Mouse (Mus musculus): ENCODE measurements around the gene Cmtm4.
A peak's percentile ranks its signal among the peaks of the same experiment; 100 is the strongest.

Cmtm4 gene

DNA sequence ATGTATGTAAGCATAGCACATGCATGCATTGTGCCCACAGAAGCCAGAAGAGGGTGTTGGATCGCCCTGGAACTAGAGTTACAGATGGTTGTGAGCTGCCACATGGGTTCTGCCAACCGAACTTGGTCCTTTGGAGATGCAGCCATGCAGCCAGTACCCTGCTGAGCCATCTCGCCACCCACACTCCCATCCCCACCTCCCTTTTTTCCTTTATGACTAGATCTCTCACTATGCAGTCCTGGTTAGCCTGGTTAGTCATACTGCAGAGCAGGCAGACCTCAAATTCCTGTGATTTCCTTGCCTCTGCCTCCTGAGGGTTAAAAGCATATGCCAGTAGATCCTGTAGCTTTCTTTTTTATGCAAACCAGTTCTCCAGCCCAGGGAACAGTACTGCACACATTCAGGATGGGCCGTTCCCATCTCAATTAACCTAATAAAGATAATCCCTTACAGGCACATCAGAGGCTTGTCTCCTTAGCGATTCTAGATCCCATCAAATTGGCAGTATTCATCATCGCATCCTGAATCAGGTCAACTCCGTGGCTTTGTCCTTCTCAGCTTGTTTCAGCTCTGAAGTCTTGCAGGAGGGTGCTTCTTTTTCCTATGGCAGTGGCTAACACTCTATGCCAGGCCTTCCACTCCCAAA is 15.1 kb upstream of the Cmtm4 start:
- no peak for DNase-seq

DNA sequence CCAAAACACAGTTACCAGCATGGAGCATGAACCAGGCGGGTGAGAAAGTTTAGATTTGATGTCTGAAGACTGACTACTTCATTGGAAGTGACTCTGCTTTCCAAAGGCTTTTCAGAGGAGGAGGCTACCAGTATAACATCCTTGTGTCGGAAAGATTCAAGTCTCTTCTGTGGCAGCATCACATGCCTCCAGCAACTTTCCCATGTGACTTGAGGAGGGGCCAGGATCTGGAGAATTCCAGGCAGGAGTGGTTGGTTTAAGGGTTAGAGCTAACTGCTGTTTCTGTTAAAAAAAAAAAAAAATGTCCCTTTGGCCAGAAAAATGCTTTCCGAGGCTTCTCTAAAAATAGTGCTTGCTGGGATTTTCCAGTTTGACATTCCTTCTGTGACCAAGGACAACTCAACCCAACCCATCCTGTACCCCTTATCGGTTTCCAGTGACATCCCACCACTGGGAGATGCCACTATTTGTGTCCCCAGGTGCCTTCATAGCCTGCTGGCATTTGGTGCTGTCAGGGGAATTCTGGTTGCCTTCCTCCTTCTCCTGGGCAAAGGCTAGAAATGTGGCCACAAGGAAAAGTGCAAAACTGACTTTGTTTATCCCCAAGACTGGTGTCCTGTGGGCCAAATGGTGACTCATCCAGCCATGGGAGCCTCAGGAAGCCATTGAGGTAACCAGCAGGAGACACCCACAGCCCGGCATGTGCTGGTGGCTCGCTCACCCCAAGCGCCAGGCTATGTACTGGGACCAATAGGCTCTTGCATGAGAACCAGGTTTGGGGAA is 12.9 kb upstream of the Cmtm4 start:
- DNase-seq = no peak

DNA sequence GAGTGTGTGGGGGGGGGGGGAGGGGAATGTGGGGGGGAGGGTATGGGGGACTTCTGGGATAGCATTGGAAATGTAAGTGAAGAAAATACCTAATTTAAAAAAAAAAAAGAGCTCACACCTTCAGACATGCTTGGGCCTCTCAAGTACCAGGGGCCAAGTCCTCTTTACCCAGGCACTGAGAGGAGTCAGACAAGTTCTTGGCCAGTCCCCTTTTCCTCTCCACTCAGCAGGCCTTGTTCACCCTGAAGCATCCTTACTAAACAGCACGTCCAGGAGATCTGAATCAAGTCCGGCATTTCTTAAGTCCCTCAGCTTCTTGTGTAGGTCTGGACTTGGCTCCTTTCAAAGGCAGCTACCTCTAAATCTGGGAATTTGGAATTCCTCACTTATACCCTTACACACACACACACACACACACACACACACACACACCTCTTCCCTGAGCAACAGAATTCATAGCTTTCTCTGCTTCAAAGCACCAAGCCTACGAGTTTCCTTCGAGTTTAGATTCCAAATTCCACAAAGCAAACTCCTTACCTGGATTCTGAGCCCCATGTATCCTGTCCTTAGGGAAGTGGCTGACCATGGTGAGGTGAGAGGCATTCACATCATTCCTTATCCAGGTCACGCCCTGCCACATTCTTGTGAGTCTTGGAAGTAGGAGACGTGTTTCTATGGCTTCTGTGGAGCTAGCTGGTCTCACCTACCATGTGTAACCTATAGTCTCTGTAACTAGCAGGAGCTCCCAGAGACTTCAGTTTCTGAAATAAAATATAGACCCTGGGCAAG is 10.9 kb upstream of the Cmtm4 start:
- DNase-seq = no peak

DNA sequence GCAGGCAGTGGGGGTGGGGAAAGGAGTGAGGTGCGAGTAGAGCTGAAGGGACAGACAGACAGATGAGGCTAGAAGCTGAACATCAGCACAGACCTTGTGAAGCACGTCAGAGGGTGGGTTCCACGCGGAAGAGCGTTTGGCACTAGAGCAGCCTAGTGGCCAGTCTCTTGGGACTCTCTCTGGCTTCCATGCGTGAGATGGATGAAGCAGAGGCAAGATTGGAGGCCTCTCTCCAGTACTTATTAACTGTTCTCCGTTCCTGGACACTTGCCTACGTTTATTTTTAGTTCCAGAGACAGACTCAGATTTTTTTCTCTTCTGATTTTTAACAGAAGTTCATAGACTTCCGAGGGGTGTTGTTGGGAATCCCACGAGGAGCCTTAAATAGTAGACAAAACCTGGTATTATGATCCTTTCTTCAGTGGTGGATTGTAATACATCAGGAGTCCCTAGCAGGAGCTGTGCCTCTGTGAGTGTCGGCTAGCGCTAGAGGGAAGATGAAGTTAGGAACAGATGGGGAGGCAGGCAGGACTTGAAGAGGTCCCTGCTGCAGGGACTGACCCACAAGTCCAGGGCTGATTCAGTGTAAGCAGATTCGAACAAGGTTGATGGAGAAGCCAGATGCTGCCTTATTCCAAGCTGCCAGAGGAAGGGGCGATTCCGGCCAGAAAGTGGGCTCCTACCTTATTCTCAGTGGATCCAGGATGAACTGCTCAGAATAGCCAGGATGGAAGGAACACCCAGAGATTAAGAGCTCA is 10.0 kb upstream of the Cmtm4 start:
- DNase-seq = no peak

DNA sequence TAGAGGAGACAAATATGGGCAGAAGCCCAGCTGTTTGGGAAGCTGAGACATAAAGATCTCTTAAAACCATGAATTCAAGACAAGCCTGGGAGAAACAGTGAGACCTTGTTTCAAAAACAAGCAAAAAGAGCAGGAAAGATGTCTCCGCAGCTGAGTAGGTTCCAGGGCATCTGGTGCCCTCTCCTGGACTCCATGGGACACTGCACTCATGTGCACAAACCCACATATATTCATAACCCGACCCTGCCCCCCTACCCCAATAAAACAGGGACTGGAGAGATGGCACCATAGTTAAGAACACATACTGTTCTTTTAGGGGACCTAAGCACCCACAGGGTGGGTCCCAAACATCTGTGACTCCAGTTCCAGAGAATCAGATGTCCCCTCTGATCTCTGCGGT is 8.0 kb upstream of the Cmtm4 start:
- no peak for DNase-seq

DNA sequence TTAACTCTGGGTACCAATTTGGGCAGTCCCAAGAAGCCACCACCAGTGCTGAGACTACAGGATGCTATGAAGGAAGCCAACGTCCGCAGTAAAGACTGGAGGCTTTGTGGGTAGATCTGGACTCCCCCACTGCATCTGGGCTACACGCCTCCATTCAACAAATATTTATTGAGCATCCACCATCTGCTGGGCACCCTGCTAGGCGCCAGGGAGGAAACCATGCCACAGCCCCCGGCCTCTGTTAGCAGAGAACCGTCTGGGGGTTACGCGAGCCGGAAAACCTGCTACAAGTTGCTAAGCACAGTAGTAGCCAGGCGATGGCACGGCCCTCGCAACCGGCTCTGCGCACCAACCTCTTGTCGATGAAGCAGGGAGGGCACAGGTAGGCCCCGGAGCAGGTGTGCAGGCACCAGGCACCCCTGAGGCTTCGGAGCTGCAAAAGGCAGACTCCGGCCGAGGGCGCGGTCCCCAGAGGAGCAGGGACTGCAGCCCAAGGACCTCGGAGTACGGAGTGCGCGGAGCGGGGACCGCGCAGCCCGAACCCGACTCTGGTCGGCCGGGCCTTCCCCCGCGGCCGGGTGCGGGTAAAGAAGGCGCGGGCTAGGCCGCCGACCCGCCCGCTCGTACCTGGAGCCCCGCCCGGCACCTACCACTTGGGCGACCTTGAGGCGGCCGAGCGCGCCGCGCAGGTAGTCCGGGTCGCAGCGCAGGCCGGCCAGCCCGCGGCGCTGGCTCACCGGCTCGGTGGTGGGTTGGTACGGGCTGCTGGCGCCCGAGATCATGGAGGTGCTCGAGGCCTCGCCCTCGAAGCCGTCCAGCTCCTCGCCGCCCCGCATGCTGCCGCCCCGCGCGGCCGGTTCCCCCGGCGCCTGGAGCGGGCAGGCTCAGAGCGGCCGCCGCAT is 555 bp downstream of the Cmtm4 start:
- peak; percentile 47 for DNase-seq

DNA sequence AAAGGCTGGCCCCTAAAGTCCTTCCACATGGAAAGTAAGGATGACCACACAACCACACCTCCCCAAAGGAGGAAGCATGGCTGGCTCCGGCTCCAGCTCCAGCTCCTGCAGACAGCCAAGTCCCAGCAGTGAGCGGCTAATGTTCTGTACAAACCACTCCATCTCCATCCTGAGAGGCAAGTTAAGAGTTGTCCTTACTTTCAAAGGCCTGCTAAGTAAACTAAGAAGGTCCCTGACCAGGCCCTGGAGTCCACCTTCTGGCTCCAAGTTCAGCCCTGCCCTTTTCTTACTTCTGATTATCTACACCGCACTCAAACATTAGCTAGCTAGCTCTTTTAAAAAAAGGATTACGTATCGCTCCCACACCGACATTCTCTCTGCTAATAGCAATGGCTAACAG is 1.8 kb downstream of the Cmtm4 start:
- no peak for DNase-seq

DNA sequence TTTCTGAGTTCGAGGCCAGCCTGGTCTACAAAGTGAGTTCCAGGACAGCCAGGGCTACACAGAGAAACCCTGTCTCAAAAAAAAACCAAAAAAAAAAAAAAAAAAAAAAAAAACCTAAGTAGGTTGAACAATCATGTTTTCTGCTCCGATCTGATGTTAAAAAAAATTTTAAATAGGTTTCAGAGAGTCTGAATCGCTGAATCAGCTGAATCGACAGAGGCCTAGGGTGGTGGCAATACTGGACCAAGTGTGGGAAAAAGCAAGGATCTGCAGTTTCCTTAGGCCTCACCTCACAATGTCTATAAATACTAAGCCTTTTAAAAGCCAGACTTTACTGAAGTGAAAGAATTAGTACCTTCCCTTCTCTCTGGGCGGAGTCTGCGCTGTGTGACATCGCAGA is 2.5 kb downstream of the Cmtm4 start:
- no peak for DNase-seq

DNA sequence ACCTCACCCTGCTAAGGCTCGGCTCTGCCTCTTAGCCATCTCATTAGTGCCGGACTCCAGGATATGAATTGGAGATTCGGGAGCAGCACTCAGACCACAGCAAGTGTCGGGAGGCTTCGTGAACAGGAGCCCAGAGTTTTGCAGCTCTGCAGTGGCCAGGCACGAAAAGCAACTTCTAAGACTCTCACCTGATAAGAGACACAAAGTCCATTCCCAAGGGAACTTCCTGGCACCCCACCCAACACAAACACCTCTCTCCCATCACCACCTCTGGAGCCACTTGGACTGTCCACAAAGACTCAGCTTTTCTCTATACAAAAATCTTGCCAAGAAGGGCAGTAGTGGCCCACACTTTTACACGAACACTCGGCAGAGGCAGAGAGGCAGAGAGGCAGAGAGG is 5.4 kb downstream of the Cmtm4 start:
- DNase-seq = no peak

DNA sequence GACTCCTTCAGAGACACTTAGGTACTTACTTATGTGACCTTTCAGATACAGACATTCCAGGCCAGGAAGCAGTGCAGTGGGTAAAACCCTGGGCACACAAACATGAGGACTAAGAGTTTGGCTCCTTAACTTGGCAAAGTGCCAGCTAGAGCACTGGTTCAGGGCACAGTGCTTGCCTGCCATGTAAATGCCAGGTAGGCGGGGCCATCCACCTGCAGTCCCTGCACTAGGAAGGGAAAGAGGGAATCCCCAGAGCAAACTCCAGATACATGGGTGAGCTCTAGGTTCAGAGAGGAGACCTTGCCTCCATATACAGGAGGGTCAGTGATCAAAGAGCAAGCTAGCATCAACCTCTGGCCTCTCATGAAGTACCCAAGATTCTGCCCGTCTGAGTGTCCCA is 7.6 kb downstream of the Cmtm4 start:
- DNase-seq = no peak

DNA sequence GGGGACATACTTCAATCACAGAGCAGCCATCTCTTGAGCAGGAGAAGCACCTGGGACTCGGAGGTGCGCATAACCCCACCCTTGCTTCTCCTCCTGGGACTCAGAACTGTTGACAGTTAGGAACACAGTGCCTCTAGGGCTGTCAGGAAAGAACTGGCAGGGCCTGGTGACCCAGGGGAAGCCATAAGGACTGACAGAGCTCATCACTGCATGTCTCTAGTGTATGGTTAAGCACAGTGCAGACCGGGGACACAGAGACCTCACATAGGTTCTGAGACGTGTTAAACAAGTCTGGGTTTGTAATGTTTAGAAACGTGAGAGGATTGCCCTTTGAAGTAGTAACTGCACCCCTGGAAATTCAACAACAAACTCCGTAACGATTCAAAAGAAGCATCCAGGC is 8.1 kb downstream of the Cmtm4 start:
- DNase-seq = no peak

DNA sequence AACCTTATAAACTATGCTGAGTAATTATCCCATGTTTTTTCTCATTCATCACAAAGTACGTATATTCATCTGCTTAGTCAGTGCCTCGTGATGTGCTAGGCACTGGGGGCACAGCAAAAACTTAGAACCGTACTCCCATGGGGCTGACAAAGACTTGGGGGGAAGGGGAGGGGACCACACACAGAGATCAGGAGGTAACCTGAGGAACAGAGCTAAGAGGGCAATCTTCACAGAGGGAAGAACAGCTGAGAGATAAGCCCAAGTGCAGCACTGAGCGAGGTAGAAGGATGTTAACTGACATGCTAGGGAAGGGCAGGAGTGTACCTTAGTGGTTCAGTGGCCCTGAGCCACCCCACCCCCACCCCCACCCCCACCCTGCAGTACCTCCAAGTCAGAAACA is 8.9 kb downstream of the Cmtm4 start:
- DNase-seq = no peak

DNA sequence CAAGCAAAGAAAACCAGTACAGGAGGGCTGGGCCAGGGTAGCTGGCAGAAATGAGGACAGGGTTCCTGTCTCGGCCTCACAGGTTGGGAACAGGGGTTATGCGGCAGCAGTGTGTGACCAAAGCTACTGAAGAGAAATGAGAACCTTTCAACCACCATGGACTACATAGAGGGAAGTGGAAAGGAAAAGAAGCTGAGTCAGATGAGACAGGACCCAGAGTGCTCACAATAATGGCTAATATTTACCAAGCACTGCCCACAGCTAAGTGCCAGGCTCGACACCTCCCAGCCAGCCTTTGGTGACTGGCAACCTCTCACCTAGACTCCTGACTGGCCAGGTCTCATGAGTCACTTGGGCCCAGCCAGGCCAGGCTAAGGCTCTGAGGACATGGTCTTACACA is 11.6 kb downstream of the Cmtm4 start:
- DNase-seq = no peak

DNA sequence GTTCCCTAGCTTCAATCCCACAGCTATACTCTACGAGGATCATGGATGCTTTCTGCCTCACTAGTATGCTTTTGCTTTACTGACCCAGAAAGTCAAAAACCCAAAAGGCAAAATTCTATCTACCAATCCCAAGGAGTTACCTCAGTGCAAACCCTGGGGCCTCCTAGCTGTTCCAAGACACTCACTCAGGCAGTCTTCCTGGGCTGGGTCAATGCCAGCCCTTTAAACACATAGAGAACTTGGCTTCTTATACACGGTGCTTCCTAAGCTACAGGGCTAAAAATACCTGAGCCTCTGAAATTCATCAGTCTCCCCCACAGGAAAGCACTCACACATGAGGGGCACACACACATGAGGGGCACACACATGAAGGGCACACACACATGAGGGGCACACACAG is 12.3 kb downstream of the Cmtm4 start:
- DNase-seq = no peak

DNA sequence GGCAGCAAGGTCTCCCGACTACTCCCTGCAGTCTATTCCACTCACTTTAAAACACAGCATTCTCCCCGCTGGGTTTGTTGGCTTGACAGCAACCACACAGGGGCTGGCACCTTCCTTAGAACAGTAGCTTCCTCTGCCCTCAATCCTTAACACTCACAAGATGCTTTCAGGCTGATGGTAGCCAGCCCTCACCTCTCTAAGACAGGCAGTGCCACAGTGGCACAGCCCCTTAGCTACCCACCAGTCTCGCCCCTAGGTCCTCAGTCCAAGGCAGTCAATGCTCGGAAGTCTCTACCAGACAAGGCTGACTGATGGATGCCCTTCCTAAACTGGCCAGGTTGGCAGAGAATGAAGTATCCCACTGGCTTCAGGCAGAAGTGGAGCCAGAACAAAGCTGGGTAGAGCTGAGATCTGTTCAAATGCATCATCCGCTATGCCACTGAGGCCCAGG is 14.6 kb downstream of the Cmtm4 start:
- no peak for DNase-seq

DNA sequence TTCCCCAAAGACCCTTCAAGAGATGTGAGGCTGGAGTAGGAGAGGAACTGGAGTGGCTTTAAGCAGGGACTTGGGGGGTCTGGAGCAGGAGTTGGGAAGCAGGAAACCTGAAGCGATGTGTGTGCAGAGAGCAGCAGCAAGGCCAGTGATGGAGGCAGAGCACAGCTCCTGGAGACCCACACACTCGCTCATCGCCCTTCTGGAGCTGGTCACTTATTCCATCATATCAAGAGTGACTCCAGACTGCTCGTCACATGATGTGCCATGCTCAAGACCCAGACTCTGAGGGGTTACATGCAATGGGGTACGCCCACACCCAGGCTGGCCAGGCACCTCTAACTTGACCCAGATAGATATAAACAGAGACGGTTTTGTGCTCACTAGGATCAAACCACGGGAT is 15.3 kb downstream of the Cmtm4 start:
- no peak for DNase-seq

DNA sequence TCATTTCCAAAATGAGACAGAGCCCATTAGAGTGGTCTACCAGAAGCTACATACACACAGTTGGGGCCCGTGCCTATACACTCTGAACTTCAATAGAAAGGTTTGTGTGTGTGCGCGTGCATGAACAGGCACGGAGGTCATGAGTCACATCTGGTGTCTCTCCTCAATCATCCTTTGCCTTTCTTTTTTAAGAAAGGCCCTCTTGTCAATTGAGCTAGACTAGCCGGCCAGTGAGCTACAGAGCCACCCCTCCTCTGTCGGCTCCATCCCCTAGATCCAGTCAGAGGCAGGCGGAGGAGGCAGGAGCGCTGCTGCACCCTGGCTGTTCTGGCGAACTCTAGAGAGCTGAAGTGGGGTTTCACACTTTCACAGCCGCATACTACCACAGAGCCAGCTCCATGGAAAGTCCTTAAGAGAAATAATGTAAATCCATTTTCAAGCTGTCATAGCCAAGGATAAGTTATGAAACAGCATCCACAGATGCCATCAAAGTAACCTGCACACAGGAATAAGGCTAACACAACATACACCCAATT is 16.2 kb downstream of the Cmtm4 start:
- DNase-seq = no peak

DNA sequence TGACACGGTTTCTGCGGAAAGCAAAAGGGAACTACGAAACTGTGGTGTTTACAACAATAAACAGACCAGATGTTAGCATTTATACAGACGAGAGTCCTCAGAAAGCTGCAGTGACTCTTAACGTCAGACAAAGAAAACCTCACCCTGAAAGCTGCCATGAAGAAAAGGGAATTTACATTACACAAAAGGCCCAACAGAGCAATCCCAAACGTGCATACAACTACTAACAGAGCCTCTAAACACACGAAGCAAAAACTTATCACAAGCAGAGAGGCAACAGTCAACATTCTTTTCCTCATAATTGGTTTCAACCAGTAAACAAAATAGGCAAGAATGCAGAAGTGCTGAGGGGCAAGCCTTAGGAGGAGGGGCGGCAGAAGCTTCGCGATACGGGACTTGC is 18.9 kb downstream of the Cmtm4 start:
- DNase-seq = no peak

DNA sequence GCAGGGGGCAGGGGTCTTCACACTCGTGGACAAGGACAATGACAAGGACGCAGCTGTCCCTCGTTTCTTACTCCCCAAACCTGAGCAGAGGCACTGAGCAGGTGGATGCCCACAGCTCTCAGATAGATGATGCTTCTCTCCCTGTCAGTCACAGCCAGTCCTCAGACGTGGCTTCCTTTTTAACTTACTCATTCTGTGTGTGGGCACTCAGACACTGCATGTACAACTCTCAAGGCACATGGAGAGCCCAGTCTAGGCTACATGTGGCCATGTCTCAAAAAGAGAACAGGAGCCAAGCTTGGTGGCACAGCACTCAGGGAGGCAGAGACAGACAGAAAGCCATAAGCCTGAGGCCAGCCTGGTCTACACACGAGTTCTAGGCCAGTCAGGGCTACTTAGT is 19.6 kb downstream of the Cmtm4 start:
- DNase-seq = no peak

DNA sequence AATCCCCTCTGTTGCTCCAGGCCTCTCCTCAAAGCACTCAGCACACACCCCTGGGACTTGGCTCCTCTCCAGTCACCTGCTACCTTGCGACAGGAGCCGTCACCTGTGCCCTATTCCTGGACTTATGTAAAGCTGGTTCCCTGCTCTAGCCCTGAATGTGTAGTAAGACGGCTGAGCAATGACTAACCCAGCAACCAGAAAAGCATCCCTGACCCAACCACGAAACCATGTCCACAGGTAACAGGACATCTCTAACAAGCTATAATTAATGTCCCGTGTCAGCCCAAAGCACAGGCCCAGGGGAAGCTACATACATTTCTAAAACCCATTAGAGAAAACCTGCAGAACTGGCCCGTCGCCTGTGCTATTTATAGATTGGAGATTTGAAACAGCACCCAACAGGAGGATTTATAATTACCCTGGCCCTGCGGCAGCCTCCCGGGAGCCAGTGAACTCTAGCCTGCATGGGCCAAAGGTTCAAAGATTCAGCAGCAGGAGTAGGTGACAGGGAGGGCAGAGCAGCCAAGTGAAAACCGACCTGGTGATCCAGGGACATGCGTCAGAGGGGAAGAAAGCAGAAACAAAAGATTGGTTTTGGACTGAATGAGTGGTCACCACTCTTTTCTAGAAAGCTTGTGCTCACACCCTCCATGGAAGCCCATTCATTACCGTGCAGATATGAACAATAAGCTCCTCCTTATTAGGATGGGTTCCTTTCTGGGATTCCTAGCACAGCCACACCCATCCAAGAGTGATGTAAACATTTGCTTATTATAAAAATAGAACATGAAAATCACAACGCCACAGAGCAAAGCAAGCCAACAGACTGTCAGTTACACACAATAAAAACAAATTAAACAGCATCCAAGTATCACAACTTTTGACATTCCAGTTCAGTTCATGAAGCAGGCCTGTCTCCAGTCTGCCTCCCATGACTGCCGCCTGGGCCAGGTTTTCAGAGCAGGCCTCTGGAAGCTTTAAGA is 20.5 kb downstream of the Cmtm4 start:
- no peak for DNase-seq

DNA sequence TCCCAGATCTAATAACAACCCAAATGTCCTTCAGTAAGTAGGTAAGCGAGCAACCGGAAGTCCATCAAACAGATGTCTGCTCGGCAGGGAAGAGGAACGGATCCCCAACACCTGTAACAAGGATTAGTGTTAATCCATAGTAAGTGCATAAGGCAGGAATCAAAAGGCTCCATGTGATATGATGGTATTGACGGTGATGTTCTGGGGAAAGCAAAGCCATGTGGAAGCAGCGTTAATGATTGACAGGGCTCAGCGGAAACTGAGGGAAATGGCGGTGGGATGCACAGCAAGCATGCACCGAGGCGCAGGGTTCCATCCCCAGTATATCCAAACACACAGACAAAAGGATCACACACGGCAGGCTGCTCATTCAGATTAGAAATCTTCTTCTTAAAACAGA is 21.3 kb downstream of the Cmtm4 start:
- DNase-seq = no peak

Data from right cerebral cortex, postnatal 4 days (tissue).